Mouse (Mus musculus) liver, embryonic 14.5 days (tissue): Measurements from ENCODE around the gene Tsc22d2.

Experiments used
- CTCF ChIP-seq: IDR thresholded peaks from 2 replicates; pipeline ENCODE4 v1.5.1; 2016; ENCODE audit warnings: antibody characterized with exemption, low read depth, control low read depth
- EP300 ChIP-seq: IDR thresholded peaks from 2 replicates; pipeline ENCODE4 v1.6.1; 2016; ENCODE audit warnings: antibody characterized with exemption, low read depth

- TF ChIP-seq CTCF (peak; percentile 44), EP300 (no peak)
These were observed 73.7 kb downstream of the Tsc22d2 start for GRCm38 (mm10) chr3:58487999-58488775.
